Mouse (Mus musculus): ENCODE measurements around the gene Mettl26. TPM values are rescaled to one million over a fixed set of nuclear protein-coding genes. Genes with fewer than 3 reads are reported as not detected.

Mettl26 gene
- polyA plus RNA-seq (2014; fragmentation: Nextera tagmentation; extraction: Ambion mirVana) = 63.2 and 64.1 TPM in 2 replicates

- Histone ChIP-seq H3K4me3 (ENCODE audit: low read depth, low read length) (peak within 1 kb of the TSS; percentile 90), H3K36me3 (ENCODE audit: control insufficient read depth, insufficient read depth, low read length) (peaks cover 16% of the 10 kb centered on the region), H3K4me2 (ENCODE audit: low read length) (peak within 1 kb of the TSS; percentile 88), H3K4me1 (replicated peaks; ENCODE audit: control insufficient read depth, insufficient read depth, low read length) (peaks cover 18% of the 10 kb centered on the region), H3K27me3 (replicated peaks; ENCODE audit: control insufficient read depth, insufficient read depth, low read length) (no peaks in the 10 kb centered on the region), H3K27ac (ENCODE audit: low read depth) (peak within 1 kb of the TSS; percentile 92), H3K9ac (ENCODE audit: low read length) (peak within 1 kb of the TSS; percentile 59), H3K9me3 (ENCODE audit: control insufficient read depth, low read length) (no peaks in the 10 kb centered on the region)
- under 1% methylated on average over 25 of the region's 25 CpGs for WGBS
- ATAC-seq (replicated peaks; ENCODE audit: low FRiP score, low TSS enrichment, low read depth) (peak; percentile 72), DNase-seq (ENCODE audit: low spot score) (peak; percentile 100)
Measured at GRCm38 (mm10) chr17:25874721-25875170, at the start of gene Mettl26. Gene Mettl26 (plus strand): TSS chr17:25875074.

- H3K4me2 ChIP-seq (ENCODE audit: low read length) = peak overlapping the region; percentile 92; the same call in 1 of the 2 replicates
- DNase-seq (ENCODE audit: low spot score) (no peak), ATAC-seq (replicated peaks; ENCODE audit: low FRiP score, low TSS enrichment, low read depth) (no peak)
- H3K27me3 ChIP-seq (replicated peaks; ENCODE audit: control insufficient read depth, insufficient read depth, low read length) = peaks cover 11% of the 10 kb centered on the region
- peaks cover 29% of the 10 kb centered on the region for H3K36me3 ChIP-seq (ENCODE audit: control insufficient read depth, insufficient read depth, low read length)
- WGBS = 94% methylated on average over 6 of the region's 6 CpGs
- H3K9me3 ChIP-seq (ENCODE audit: control insufficient read depth, low read length) = no peaks in the 10 kb centered on the region
- H3K9ac ChIP-seq (ENCODE audit: low read length) = no peak overlapping the region
- H3K4me3 ChIP-seq (ENCODE audit: low read depth, low read length) = no peak overlapping the region
- peaks cover 29% of the 10 kb centered on the region for H3K4me1 ChIP-seq (replicated peaks; ENCODE audit: control insufficient read depth, insufficient read depth, low read length)
- H3K27ac ChIP-seq (ENCODE audit: low read depth) = no peak overlapping the region
Measured at GRCm38 (mm10) chr17:25825311-25825710, 49.6 kb upstream of the Mettl26 start.

- DNase-seq (ENCODE audit: low spot score) (no peak), ATAC-seq (replicated peaks; ENCODE audit: low FRiP score, low TSS enrichment, low read depth) (no peak)
- Histone ChIP-seq H3K27ac (ENCODE audit: low read depth) (no peak overlapping the region), H3K4me1 (replicated peaks; ENCODE audit: control insufficient read depth, insufficient read depth, low read length) (peaks cover 35% of the 10 kb centered on the region), H3K4me3 (ENCODE audit: low read depth, low read length) (no peak overlapping the region), H3K27me3 (replicated peaks; ENCODE audit: control insufficient read depth, insufficient read depth, low read length) (peaks cover 5% of the 10 kb centered on the region; the same call in 1 of the 2 replicates), H3K9me3 (ENCODE audit: control insufficient read depth, low read length) (no peaks in the 10 kb centered on the region), H3K36me3 (ENCODE audit: control insufficient read depth, insufficient read depth, low read length) (peaks cover 36% of the 10 kb centered on the region), H3K9ac (ENCODE audit: low read length) (no peak overlapping the region), H3K4me2 (ENCODE audit: low read length) (no peak overlapping the region)
- 96% methylated on average over 27 of the region's 27 CpGs for WGBS
Measured at GRCm38 (mm10) chr17:25825984-25826570, 48.8 kb upstream of the Mettl26 start.

DNA sequence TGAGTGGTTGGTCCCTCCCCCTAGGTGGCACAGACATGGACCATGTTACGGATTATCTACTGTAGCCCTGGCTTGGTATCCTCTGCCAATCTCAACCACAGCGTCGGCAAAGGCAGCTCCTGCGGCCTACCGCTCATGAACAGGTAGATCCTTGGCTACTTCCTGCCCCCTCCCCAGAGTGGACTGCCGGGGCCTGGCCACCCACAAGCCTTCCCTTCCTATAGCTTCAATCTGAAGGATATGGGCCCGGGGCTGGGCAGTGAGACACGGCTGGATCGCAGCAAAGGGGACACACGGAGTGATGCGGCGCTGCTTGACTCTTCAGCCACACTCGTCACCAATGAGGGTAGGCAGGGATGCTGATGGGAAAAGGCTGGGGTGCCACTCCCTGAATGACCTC, 47.9 kb upstream of the Mettl26 start:
- ATAC-seq (replicated peaks; ENCODE audit: low FRiP score, low TSS enrichment, low read depth) (no peak), DNase-seq (ENCODE audit: low spot score) (no peak)
- H3K9me3 ChIP-seq (ENCODE audit: control insufficient read depth, low read length) = no peaks in the 10 kb centered on the region
- no peak overlapping the region for H3K27ac ChIP-seq (ENCODE audit: low read depth)
- H3K36me3 ChIP-seq (ENCODE audit: control insufficient read depth, insufficient read depth, low read length) = peaks cover 45% of the 10 kb centered on the region
- H3K9ac ChIP-seq (ENCODE audit: low read length) = no peak overlapping the region
- peaks cover 44% of the 10 kb centered on the region for H3K4me1 ChIP-seq (replicated peaks; ENCODE audit: control insufficient read depth, insufficient read depth, low read length)
- 93% methylated on average over 13 of the region's 13 CpGs for WGBS
- no peak overlapping the region for H3K4me3 ChIP-seq (ENCODE audit: low read depth, low read length)
- H3K27me3 ChIP-seq (replicated peaks; ENCODE audit: control insufficient read depth, insufficient read depth, low read length) = no peaks in the 10 kb centered on the region
- no peak overlapping the region for H3K4me2 ChIP-seq (ENCODE audit: low read length)

GRCm38 (mm10) chr17:25827546-25828222, 47.2 kb upstream of the Mettl26 start:
- DNase-seq (ENCODE audit: low spot score) (no peak), ATAC-seq (replicated peaks; ENCODE audit: low FRiP score, low TSS enrichment, low read depth) (no peak)
- Histone ChIP-seq H3K4me3 (ENCODE audit: low read depth, low read length) (no peak overlapping the region), H3K27me3 (replicated peaks; ENCODE audit: control insufficient read depth, insufficient read depth, low read length) (no peaks in the 10 kb centered on the region), H3K27ac (ENCODE audit: low read depth) (no peak overlapping the region), H3K4me1 (replicated peaks; ENCODE audit: control insufficient read depth, insufficient read depth, low read length) (peaks cover 45% of the 10 kb centered on the region), H3K36me3 (ENCODE audit: control insufficient read depth, insufficient read depth, low read length) (peaks cover 45% of the 10 kb centered on the region), H3K9ac (ENCODE audit: low read length) (no peak overlapping the region), H3K9me3 (ENCODE audit: control insufficient read depth, low read length) (no peaks in the 10 kb centered on the region), H3K4me2 (ENCODE audit: low read length) (no peak overlapping the region)
- WGBS = 96% methylated on average over 22 of the region's 22 CpGs

- Histone ChIP-seq H3K4me3 (ENCODE audit: low read depth, low read length) (peak overlapping the region; percentile 69), H3K36me3 (ENCODE audit: control insufficient read depth, insufficient read depth, low read length) (peaks cover 45% of the 10 kb centered on the region), H3K9ac (ENCODE audit: low read length) (no peak overlapping the region), H3K4me2 (ENCODE audit: low read length) (peak overlapping the region; percentile 85), H3K27me3 (replicated peaks; ENCODE audit: control insufficient read depth, insufficient read depth, low read length) (no peaks in the 10 kb centered on the region), H3K27ac (ENCODE audit: low read depth) (peak overlapping the region; percentile 82), H3K9me3 (ENCODE audit: control insufficient read depth, low read length) (no peaks in the 10 kb centered on the region), H3K4me1 (replicated peaks; ENCODE audit: control insufficient read depth, insufficient read depth, low read length) (peaks cover 45% of the 10 kb centered on the region)
- ATAC-seq (replicated peaks; ENCODE audit: low FRiP score, low TSS enrichment, low read depth) (no peak), DNase-seq (ENCODE audit: low spot score) (no peak)
- WGBS = 84% methylated on average over 8 of the region's 8 CpGs
Measured at GRCm38 (mm10) chr17:25828223-25828594, 46.7 kb upstream of the Mettl26 start.

DNA sequence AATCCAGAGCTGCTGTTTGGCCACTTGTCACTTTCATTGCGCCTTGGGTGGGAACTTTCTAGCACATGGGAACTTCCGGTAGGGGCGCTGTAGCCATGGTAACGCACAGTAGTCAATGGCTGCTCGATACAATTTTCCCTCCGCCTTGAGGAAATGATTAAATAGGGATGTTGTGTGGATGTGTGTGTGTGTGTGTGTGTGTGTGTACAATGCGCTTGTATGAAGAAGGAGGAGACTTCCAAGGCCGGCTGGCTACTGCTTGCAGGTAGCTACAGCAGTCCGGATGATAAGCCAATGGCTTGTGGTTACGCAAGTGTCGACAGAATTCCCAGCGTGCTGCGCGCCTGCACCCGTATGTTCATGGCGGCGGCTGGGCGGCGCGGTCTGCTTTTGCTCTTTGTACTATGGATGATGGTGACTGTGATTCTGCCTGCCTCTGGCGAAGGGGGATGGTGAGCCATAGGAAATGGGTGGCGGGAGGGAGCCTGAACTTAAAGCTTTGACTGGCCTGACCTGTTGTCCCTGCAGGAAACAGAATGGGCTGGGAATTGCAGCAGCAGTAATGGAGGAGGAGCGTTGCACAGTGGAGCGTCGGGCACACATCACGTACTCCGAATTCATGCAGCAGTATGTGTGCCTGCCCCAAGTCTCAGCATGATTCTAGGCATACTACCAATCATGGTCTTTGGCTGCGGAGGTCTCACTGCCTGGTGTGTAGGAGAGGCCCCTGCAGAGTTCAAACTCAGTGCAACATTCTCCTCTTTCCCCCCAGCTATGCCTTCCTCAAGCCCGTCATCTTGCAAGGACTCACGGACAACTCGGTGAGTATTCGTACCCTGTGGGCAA, 45.9 kb upstream of the Mettl26 start, which contains the start of gene Jmjd8:
Jmjd8 (plus strand) TSS at position 156 of the 846 bp plus-strand sequence.
- peak within 1 kb of the TSS; percentile 68 for H3K9ac ChIP-seq (ENCODE audit: low read length)
- peaks cover 47% of the 10 kb centered on the region for H3K4me1 ChIP-seq (replicated peaks; ENCODE audit: control insufficient read depth, insufficient read depth, low read length)
- H3K4me2 ChIP-seq (ENCODE audit: low read length) = peak within 1 kb of the TSS; percentile 85
- 1% methylated on average over 32 of the region's 32 CpGs for WGBS
- DNase-seq (ENCODE audit: low spot score) (peak; percentile 90), ATAC-seq (replicated peaks; ENCODE audit: low FRiP score, low TSS enrichment, low read depth) (peak; percentile 32)
- no peaks in the 10 kb centered on the region for H3K27me3 ChIP-seq (replicated peaks; ENCODE audit: control insufficient read depth, insufficient read depth, low read length)
- H3K36me3 ChIP-seq (ENCODE audit: control insufficient read depth, insufficient read depth, low read length) = peaks cover 45% of the 10 kb centered on the region
- no peaks in the 10 kb centered on the region for H3K9me3 ChIP-seq (ENCODE audit: control insufficient read depth, low read length)
- peak within 1 kb of the TSS; percentile 69 for H3K4me3 ChIP-seq (ENCODE audit: low read depth, low read length)
- H3K27ac ChIP-seq (ENCODE audit: low read depth) = peak within 1 kb of the TSS; percentile 82

DNA sequence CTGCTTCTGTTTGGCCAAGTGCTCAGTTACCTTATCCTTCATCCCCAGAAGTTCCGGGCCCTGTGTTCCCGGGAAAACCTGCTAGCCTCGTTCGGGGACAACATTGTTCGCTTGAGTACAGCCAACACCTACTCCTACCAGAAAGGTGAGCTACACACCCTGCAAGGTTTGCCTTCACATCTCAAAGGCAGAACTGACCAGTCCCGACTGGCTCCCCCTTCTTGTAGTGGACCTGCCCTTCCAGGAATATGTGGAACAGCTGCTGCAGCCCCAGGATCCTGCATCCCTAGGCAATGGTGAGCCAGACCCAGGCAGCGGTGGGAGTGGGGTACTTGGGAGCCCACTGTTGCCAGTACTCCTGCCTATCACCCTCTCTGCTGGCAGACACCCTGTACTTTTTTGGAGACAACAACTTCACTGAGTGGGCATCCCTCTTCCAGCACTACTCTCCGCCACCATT, 45.3 kb upstream of the Mettl26 start:
- peak overlapping the region; percentile 85 for H3K4me2 ChIP-seq (ENCODE audit: low read length)
- peak overlapping the region; percentile 68 for H3K9ac ChIP-seq (ENCODE audit: low read length)
- peak overlapping the region; percentile 82 for H3K27ac ChIP-seq (ENCODE audit: low read depth)
- peaks cover 45% of the 10 kb centered on the region for H3K36me3 ChIP-seq (ENCODE audit: control insufficient read depth, insufficient read depth, low read length)
- ATAC-seq (replicated peaks; ENCODE audit: low FRiP score, low TSS enrichment, low read depth) = no peak
- H3K4me1 ChIP-seq (replicated peaks; ENCODE audit: control insufficient read depth, insufficient read depth, low read length) = peaks cover 47% of the 10 kb centered on the region
- H3K27me3 ChIP-seq (replicated peaks; ENCODE audit: control insufficient read depth, insufficient read depth, low read length) = no peaks in the 10 kb centered on the region
- no peaks in the 10 kb centered on the region for H3K9me3 ChIP-seq (ENCODE audit: control insufficient read depth, low read length)
- no peak for DNase-seq (ENCODE audit: low spot score)
- whole genome bisulfite sequencing = 38% methylated on average over 8 of the region's 8 CpGs
- peak overlapping the region; percentile 69 for H3K4me3 ChIP-seq (ENCODE audit: low read depth, low read length)
